Mouse (Mus musculus) urinary bladder, adult 18-20 months (tissue): Measurements from ENCODE around the gene Foxp1.
A peak's percentile ranks its signal among the peaks of the same experiment; 100 is the strongest.

Experiments
- DNase-seq, 2 experiments: peaks; one replicate each; pipeline ENCODE4 v3.0.0; 2022; ENCODE audit warnings: low spot score in 2 of 2, mixed read lengths in 2 of 2

Gene Foxp1

DNA sequence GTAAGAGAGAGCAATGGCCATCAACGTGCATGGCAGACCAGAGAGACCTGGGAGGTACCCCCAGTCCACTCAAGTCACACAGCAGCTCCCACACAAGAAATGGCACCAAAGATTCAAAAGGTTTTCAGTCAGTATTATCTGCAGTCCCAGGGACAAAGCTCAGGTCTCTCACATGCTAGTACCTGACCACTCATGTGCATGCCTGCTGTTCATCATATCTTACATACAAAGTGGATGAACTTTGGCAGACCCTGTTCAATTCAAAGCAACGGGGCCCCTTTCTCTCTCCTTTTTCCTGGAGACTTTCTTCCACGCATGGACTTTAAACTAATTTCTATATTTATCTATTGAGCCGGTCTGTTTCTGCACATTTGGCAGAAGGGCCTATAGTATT lies 260.8 kb downstream of the Foxp1 start:
- DNase-seq, result no peak

DNA sequence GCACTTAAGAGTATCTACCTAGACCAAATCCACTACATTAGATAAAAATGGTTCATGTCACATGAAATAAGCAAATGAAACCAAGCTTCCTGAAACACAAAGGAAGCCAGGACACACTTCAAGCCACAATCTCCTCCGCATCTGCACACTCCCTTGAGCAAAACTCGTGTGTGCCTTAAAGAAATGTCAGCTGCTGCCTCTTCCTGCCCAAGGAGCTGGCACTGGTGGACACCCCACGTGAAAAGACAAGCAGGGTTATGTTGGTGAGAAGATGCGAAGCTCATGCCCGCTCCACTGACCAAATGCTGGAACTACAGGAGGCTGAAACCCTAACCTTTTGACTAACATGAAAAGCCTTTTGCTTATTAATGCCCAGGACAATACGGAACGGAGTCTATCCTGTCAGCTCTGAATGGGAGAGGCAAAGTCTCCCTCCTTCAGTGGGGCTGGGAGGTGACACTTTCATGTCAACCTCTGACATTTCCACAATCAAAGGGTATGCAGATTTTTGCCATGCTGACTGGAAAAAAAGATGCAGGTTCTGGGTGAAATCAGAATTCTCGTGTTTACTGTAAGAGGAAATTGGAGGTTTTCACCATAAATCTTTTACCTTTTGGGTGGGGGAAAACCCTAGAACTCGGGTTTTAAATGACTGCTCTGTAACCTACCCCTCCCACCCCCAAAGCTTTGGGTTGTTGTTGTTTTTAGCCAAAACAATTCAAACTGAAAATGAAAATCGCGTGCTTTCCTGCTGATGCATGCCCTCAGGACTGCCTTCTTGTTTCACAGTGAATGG lies 261.4 kb downstream of the Foxp1 start:
- DNase-seq, result no peak

- DNase-seq, result no peak
Observed at GRCm38 (mm10) chr6:99258346-99258745, 264.2 kb downstream of the Foxp1 start.

DNA sequence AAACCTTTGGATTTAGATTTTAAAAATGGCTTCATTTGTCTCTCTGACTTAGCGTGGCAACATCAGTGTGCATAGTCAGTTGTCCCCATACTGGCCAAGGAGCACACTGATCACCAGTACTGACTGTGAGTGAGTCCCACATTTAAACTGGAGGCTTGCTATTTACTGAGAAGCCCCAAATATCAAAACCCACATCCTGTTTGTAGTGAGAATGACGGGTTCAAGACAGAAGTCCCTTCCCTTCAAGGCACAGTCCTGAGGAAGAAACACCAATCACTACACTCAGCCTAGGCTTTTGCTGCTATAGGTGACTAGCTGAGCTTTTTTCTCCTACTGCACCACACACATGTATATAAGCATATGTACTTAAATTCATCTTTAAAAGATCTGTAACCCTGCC lies 264.8 kb downstream of the Foxp1 start:
- DNase-seq, result no peak

DNA sequence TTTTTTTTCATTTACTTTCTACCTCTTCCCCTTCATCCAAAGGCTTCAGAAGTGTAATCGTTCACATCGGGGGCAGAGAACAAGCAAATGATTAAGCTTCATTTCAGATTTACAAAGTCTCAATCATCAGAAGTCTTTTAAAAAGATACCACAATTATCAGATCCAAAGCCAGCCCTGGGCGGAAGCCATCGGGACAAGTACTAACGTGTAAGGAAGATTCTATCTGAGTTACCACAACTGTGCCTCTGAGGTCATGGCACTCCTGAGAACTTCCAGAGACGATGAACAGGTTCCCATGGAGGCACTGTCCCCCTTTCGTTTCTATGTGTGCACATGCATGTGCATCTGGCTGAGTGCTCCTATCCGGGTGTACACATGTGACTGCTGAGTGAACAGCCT lies 269.2 kb downstream of the Foxp1 start:
- DNase-seq, result peak; percentile 24 to 25

GRCm38 (mm10) chr6:99252816-99253215 lies 269.7 kb downstream of the Foxp1 start:
- peak in 1 of 2 experiments; percentile 31 for DNase-seq

GRCm38 (mm10) chr6:99251924-99252323 lies 270.6 kb downstream of the Foxp1 start:
- DNase-seq, result no peak

DNA sequence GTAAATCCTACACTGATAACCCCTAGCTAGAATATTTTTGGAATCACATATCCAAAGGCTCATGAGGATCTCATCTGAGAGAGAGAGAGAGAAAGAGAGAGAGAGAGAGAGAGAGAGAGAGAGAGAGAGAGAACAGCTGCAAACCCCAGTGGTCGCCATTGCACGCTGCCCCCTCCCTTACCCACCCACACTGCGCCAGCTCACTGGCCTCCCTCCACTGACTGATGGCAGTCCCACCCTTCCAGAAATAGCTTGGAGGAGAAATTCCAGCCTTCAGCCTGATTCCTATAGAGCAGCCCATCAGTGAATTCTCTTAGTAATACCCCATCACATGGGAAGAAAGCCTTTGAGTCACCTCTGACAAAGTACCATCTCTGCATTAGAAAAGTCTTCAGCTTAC lies 271.3 kb downstream of the Foxp1 start:
- no peak for DNase-seq

DNA sequence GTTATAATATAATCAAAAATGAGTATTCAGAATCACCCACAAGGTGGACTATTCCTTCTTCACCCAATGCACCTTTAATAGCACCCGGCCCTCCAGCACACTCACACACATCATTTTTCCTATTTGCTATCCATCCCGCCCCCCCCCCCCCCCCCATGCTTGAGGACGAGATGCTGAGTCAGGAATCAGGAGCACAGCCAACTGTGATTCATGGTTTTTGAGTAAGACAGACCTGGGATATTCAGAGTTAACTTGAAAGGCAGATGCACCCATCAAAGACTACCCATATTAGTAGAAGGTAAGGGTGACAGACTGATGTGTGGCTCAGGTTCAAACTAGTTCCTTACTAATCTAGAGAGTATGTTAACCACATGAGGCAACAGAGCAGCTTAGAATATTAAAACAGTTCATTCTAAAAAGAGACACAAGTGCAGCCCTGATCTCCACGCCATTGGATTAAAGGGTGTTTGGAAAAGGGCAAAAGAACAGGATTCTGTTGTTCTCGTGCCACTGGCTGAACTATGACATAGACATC lies 273.0 kb downstream of the Foxp1 start:
- DNase-seq, result no peak

DNA sequence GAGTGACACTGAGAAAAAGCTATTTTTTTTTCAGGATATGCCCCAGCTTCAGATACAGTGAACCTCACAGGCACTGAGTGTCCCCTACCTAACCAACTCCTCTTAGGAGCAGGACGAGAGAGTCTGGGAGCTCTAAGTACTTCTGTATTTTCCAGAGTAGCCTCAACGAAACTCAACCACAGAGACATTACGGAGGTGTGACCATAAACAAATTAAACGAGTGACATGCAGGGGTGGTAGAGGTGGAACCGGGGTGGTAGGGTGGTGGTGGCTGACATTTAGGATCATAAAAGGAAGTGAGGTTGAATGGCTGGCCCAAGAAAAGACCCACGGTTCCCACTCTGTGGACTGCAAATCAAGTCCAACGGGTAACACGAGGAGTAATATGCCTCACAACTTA lies 274.1 kb downstream of the Foxp1 start:
- DNase-seq, result no peak

DNA sequence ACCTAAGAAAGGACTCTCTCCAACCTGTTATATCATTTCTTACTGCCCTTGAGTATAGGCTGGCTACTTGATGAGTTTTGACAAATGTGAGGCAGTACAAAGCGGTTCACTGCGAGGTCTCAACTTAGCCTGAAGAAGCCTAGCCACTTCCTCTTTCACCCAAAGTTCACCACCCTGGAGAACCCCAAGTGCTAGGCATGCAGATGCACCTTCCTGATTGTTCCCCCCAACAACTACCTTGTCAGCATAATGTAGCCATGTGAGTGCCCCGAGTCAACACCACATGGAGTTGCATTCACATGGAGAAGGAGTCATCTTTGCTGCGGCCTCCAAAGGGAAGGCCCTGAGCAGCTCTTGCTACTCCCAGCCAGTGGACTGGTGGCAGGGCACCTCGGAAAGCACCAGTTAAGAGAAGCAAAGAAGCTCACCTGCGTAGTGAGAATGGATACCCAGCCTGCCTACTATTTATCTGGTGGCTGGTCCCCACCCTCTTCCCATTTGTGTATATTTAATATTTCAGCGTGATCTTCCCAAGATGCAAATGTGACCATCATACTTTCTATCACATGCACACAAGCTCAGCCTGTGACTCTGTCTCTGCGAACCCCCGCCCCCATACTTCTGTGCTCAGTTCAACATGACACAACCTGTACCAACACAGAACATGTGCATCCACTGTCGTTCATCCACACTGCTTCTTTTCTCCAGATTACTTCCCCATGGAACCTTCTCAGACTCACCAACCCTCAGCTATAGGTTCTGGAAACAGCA lies 280.7 kb downstream of the Foxp1 start:
- DNase-seq, result no peak

DNA sequence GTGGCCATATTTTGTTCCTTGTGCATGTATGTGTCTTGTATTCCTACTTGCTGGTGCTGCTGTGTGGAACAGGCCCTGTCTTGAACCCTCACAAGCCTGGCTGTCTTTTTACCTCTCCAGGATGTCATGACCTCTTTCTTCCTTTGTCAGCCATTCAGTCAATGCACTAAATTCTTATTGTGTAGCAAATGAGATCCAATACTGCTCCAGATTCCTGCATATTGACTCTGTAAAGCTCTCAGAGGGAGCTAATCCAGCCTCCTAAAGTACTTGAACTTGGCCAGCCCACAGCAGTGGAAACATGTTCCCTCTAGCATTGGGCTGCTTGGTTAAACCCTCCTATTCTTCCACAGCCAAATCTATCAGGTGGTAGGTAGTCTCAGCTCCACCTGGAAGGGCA lies 281.8 kb downstream of the Foxp1 start:
- DNase-seq, result no peak

DNA sequence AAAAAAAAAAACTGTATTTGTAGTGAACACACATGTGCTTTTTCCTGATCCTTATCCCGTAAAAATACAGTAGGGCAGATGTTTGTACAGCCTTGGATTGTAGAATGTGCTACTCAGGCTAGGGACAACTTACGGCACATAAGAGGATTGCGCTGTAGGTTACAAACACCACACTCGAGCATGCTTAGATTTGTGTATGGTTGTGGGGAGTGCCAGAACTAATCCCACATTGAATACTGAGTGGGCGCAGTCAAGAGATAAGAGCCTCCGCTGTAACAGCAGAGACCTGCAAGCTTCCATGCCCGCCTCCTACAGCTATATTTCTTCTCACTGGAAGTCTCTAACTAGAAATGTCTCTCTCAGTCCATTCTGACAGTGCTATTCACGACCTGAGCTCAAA lies 286.9 kb downstream of the Foxp1 start:
- DNase-seq, result no peak

DNA sequence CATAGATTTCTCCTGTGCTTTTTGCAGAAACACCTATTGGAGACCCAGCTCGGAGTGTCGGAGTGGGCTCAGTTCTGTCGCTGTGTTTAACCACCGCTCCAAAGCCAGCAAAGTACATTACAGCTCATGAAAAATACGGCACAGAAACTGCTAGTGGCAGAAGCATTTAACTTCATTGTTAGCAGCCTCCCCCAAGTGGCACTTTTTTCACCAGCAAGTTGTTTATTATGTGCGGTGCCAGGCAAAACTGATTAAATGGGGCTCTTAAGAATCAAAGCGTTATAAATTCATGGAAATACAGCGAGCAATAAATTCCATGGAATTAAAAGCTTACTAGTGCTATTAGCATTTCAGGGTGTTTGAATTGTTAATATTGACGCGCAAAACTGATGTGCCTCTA lies 289.1 kb downstream of the Foxp1 start:
- DNase-seq, result no peak

- no peak for DNase-seq
Observed at GRCm38 (mm10) chr6:99228336-99228870, 294.1 kb downstream of the Foxp1 start.

GRCm38 (mm10) chr6:99221147-99221546 lies 301.4 kb downstream of the Foxp1 start:
- DNase-seq, result no peak

DNA sequence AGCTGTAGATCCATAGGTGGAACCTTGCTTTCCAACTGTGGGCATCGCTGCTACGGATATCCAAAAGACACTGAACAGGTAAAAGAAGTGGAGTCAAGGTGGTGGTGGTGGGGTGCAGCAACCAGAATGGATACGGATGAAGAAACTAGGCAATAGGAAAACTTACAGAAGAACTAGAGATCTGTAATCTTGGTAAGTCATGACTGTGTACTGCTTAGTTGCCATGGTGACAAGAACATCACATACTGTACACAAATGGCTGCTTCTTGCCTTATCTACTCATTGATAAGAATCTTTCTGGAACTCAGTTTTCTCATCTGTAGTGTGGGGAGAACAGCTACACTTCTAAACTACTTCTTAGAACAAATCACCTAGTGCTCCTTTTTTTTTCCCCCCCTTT lies 302.0 kb downstream of the Foxp1 start:
- DNase-seq, result no peak

DNA sequence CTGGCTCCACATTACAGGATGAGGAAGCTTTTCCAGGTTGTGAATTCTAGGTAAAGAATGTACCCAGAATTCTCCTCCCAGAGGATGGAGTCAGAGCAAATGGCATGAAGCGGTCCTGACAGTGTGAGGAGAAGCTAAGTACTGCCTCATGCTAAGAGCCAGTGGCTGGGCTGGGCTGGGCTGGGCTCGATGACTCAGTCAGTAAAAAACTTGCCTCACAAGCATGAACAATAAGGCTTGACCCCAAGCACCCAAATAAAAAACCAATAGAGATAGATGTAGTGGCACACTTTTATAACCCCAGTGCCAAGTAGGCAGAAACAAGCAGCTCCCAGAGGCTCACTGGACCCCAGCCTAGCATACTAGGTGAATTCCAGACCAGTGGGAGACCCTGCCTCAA lies 304.7 kb downstream of the Foxp1 start:
- no peak for DNase-seq

DNA sequence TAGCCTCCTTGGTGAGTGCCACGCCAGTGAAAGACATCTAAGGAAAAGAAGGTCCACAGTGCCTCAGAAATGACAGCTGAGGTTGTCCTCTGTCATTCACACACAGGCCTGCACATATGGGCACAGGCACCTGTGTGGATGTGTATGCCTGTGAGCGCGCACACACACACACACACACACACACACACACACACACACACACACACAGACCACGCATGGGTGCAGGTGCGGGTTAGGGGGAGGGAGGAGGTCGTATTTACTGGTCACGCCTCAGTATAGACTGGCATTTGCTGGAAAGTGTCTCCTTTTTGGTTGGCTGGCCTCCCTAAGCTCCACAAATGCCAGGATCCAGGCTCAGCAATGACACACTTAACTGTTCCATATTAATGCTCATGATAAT lies 305.4 kb downstream of the Foxp1 start:
- DNase-seq, result no peak

- DNase-seq, result no peak
Observed at GRCm38 (mm10) chr6:99212461-99212860, 310.1 kb downstream of the Foxp1 start.

DNA sequence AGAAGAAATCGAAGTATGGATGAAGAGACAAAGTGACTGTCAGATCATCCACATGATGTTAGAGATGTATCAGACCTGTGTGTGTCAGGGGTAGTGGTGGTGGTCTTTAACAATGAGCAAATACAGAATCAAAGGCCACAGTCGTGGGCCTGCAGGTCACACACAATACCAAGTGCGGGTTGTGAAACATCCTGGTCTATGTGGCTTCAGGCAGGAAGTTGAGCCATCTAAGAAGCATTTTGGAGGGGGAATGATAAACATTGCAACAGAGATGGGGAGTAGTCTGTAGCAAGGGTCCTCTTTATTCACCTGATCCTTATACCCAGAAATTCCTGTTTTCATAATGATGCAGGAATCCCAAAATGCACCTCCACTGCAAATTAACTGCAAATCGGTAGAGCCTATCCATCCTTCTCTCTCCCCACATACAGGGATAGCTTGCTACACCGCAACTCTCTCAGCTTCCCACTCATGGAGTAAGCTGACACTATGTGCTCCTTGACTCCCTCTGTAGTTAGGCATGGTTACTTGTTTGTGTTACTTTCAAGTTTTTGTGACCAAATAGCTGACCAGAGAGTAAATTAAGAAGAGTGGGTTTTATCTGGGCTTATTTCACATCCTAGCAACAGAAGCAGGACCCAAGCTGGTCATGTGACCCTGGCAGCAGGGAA lies 310.7 kb downstream of the Foxp1 start:
- no peak for DNase-seq

- no peak for DNase-seq
Observed at GRCm38 (mm10) chr6:99210161-99210560, 312.4 kb downstream of the Foxp1 start.
